Mouse (Mus musculus) mouse trophoblast stem cell (cell line): ENCODE measurements around the gene Rnf183.

ENCODE experiments used
- in situ Hi-C, 2 experiments: fragments of 300-500 bp; cut with MseI, MboI; formaldehyde crosslinking; loops; 2 replicates in 1 of 2; 3 replicates in 1 of 2; pipeline ENCODE4 v1.15.1; 2025

The Rnf183 gene

GRCm38 (mm10) chr4:62430678-62431077 lies 4.4 kb downstream of the Rnf183 start:
- in situ Hi-C loops, result no loop called here

- in situ Hi-C loops, result no loop called here
Observed at GRCm38 (mm10) chr4:62429616-62430015, 5.4 kb downstream of the Rnf183 start.

GRCm38 (mm10) chr4:62427978-62428758 lies 6.9 kb downstream of the Rnf183 start:
- in situ Hi-C loops, result no loop called here

GRCm38 (mm10) chr4:62425891-62426290 lies 9.2 kb downstream of the Rnf183 start:
- in situ Hi-C loops, result no loop called here

- in situ Hi-C loops, result no loop called here
Observed at GRCm38 (mm10) chr4:62419091-62419490, 16.0 kb downstream of the Rnf183 start.

GRCm38 (mm10) chr4:62418448-62418847 lies 16.6 kb downstream of the Rnf183 start:
- in situ Hi-C loops, result no loop called here

- in situ Hi-C loops, result no loop called here
Observed at GRCm38 (mm10) chr4:62411606-62412005, 23.4 kb downstream of the Rnf183 start.

GRCm38 (mm10) chr4:62410325-62410724 lies 24.7 kb downstream of the Rnf183 start:
- in situ Hi-C loops, result no loop called here

GRCm38 (mm10) chr4:62409615-62410014 lies 25.4 kb downstream of the Rnf183 start:
- in situ Hi-C loops, result no loop called here

- in situ Hi-C loops, result no loop called here
Observed at GRCm38 (mm10) chr4:62408601-62409282, 26.3 kb downstream of the Rnf183 start, which contains the start of the genes Cdc26 and Prpf4. TSS of gene Cdc26 (minus strand) at chr4:62408642. TSS of gene Prpf4 (plus strand) at chr4:62408797.

GRCm38 (mm10) chr4:62407730-62408582 lies 27.1 kb downstream of the Rnf183 start:
- in situ Hi-C loops, result no loop called here

GRCm38 (mm10) chr4:62406133-62406532 lies 28.9 kb downstream of the Rnf183 start:
- in situ Hi-C loops, result no loop called here

GRCm38 (mm10) chr4:62398956-62399355 lies 36.1 kb downstream of the Rnf183 start:
- in situ Hi-C loops, result no loop called here

- in situ Hi-C loops, result no loop called here
Observed at GRCm38 (mm10) chr4:62397616-62398365, 37.3 kb downstream of the Rnf183 start.

GRCm38 (mm10) chr4:62395806-62396205 lies 39.2 kb downstream of the Rnf183 start:
- in situ Hi-C loops, result no loop called here

GRCm38 (mm10) chr4:62393459-62393858 lies 41.6 kb downstream of the Rnf183 start:
- in situ Hi-C loops, result no loop called here

- in situ Hi-C loops, result no loop called here
Observed at GRCm38 (mm10) chr4:62391892-62392291, 43.2 kb downstream of the Rnf183 start.

GRCm38 (mm10) chr4:62389592-62390512 lies 45.2 kb downstream of the Rnf183 start:
- in situ Hi-C loops, result no loop called here

- in situ Hi-C loops, result no loop called here
Observed at GRCm38 (mm10) chr4:62385439-62385838, 49.6 kb downstream of the Rnf183 start.

- in situ Hi-C loops, result no loop called here
Observed at GRCm38 (mm10) chr4:62384159-62384558, 50.9 kb downstream of the Rnf183 start.
